Mouse (Mus musculus) midbrain, embryonic 15.5 days (tissue): Measurements from ENCODE around the gene Fam107a. TPM values are rescaled to one million over a fixed set of nuclear protein-coding genes. Genes with fewer than 3 reads are reported as not detected.

Source experiments
- ATAC-seq: fragments of 200-750 bp; cut with Nextera tagmentation; replicated peaks from 2 replicates; pipeline ENCODE4 v1.8.0; 2017; ENCODE audit warnings: moderate TSS enrichment
- H3K27ac ChIP-seq: fragments of 300-500 bp; sonication (generic); 2 replicates; pipeline ENCODE4 v1.5.1; 2015; ENCODE audit warnings: mild to moderate bottlenecking, inconsistent platforms
- H3K27me3 ChIP-seq: fragments of 300-500 bp; sonication (generic); replicated peaks from 2 replicates; pipeline ENCODE4 v1.6.1; 2015; ENCODE audit warnings: inconsistent platforms
- H3K36me3 ChIP-seq: fragments of 300-500 bp; sonication (generic); replicated peaks from 2 replicates; pipeline ENCODE4 v1.6.1; 2015; ENCODE audit warnings: inconsistent platforms
- H3K4me1 ChIP-seq: fragments of 300-500 bp; sonication (generic); 2 replicates; pipeline ENCODE4 v1.6.1; 2015; ENCODE audit warnings: inconsistent platforms
- H3K4me2 ChIP-seq: fragments of 300-500 bp; sonication (generic); 2 replicates; pipeline ENCODE4 v1.6.1; 2015; ENCODE audit warnings: inconsistent platforms, mild to moderate bottlenecking, moderate library complexity
- H3K4me3 ChIP-seq: fragments of 300-500 bp; sonication (generic); 2 replicates; pipeline ENCODE4 v1.5.1; 2015; ENCODE audit warnings: mild to moderate bottlenecking, inconsistent platforms
- H3K9ac ChIP-seq: fragments of 300-500 bp; sonication (generic); 2 replicates; pipeline ENCODE4 v1.6.1; 2015; ENCODE audit warnings: mild to moderate bottlenecking, inconsistent platforms
- H3K9me3 ChIP-seq: fragments of 300-500 bp; sonication (generic); 2 replicates; pipeline ENCODE4 v1.6.1; 2016; ENCODE audit warnings: inconsistent platforms
- WGBS: fragments of 180-500 bp; shearing (Covaris S2); methylation state at CpG from one replicate; pipeline ENCODE4 v1.1.7; 2015; ENCODE audit warnings: mixed read lengths; 5-methylcytosine and 5-hydroxymethylcytosine counted together
- polyA plus RNA-seq: library from polyadenylated mRNA; unstranded; fragments of >200 nt; fragmentation: Nextera tagmentation; extraction: Ambion mirVana; gene quantifications from 2 replicates; pipeline ENCODE4 v1.2.1, GENCODE M21; 2015

The Fam107a gene
- polyA plus RNA-seq, 1 experiment from 2014 or later = 0.68 TPM

DNA sequence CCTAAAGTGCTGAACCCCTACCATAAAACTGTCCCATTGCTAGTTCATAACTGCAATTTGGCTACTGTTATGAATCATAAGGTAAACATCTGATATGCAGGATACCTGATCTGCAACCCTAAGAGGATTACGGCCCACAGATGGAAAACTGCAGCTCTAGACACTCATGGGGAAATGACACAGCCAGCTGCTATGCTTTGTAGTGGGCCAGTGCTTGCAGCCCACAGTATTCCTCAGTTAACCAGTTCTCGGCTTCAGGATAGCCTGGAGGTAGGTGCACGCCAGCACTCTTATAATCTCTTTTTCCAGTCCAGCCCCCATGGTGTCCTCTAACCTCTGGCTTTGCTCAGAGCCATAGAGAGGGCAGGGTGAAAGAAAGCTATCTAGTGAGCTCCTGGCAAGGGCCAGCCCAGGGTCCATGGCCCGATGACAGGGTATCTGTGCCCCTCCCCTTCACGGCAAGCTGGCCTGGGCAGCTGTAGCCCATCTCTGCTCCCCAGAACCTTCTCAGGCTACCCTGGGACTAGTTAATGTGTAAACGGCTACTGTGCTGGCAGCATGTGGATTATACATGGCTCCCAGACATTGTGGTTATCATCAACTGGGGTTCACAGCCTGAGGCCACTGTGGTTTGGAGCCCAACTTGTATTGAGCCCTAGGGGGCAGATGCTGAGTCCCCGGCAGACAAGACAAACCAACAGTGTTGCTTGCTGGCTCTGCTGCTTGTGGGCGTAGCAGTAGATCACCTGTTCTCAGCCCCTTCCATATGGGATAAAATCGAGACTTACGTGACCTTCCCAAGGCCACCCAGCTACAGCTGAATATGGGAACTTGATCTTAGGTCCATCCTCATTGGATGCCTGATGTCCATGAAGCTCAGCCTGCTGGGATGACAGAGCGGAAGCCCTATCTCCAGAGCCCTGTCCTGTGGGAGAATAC lies 14.8 kb upstream of the Fam107a start:
- Histone ChIP-seq H3K9ac (no peak overlapping the region), H3K4me1 (peaks cover 7% of the 10 kb centered on the region; the same call in 1 of the 2 replicates), H3K4me3 (no peak overlapping the region), H3K27ac (no peak overlapping the region), H3K27me3 (no peaks in the 10 kb centered on the region), H3K9me3 (no peaks in the 10 kb centered on the region), H3K4me2 (no peak overlapping the region), H3K36me3 (no peaks in the 10 kb centered on the region)
- 87% methylated on average over 11 of the region's 11 CpGs for WGBS
- no peak for ATAC-seq

DNA sequence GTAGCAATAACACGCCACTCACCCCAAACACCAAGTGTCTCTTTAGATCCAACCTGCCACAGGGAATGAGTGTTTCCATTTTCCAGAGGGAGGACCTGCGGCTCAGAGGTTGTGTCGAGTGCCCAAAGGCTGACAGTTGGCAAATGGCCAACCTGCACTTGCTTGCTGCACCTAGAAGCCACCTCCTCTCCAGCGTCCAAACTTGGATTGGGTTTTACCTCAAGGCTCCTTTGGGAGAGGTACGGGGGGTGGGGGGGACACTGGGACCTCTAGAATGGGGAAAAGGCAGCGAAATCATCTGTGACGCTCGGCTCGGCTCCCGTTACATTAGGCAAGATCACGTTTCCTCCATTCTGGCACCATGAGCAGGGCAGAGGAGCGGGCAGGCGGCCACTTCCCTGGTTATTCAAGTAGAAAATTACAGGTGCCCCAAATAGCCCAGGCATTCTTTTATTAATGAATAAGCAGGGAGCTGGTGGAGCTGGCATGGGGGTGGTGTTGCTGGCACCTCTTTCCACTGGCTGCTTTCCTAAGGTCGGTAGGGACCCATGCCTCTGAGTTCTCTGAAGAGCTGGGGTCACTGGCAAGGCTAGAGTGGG lies 13.6 kb upstream of the Fam107a start:
- H3K27me3 ChIP-seq = no peaks in the 10 kb centered on the region
- no peak for ATAC-seq
- H3K9me3 ChIP-seq = no peaks in the 10 kb centered on the region
- H3K4me1 ChIP-seq = peaks cover 7% of the 10 kb centered on the region; the same call in 1 of the 2 replicates
- no peak overlapping the region for H3K4me2 ChIP-seq
- H3K4me3 ChIP-seq = no peak overlapping the region
- no peak overlapping the region for H3K9ac ChIP-seq
- no peaks in the 10 kb centered on the region for H3K36me3 ChIP-seq
- H3K27ac ChIP-seq = no peak overlapping the region
- WGBS = 85% methylated on average over 14 of the region's 14 CpGs

DNA sequence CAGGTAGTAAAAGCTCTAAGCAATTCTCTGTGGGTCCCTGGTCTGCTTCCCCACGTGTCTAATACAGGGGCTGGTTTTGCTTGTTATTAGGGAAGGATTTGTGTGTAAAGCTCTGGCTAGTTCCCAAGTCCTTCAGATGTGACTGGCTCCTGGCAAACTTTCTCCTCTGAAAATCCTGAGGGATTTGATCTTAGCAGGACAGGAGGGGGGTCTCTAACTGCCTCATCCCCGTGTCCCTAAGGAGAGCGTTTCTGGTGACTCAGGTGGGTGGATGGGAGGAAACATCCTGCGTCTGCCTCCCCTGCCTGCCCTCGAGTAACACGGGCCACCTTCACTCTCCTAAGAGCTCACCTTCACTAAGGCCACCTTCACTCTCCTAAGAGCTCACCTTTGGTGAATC lies 12.6 kb upstream of the Fam107a start:
- Histone ChIP-seq H3K4me3 (no peak overlapping the region), H3K27me3 (no peaks in the 10 kb centered on the region), H3K4me1 (peaks cover 7% of the 10 kb centered on the region; the same call in 1 of the 2 replicates), H3K4me2 (no peak overlapping the region), H3K27ac (no peak overlapping the region), H3K9me3 (no peaks in the 10 kb centered on the region), H3K36me3 (no peaks in the 10 kb centered on the region), H3K9ac (no peak overlapping the region)
- WGBS = 65% methylated on average over 6 of the region's 6 CpGs
- ATAC-seq = no peak

DNA sequence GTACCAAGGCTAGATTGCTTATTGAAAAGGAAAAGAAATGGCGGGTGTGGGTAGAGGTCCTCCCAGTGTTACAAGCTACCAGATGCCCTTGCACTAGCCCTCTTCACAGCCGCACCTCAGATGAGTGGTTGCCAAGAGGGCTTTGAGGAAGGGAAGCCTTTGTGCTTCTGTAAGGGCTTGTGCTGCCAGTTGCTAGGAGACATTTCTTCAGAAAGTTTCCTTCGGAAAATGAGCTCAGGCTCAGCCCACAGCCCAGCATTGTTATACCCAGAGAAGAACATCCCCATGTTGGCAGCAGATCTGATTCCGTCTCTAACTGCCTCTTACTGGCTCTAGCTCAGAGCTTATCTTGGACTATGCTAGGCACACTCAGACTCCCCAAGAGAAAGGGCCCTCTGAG lies 11.7 kb upstream of the Fam107a start:
- H3K36me3 ChIP-seq = no peaks in the 10 kb centered on the region
- no peak overlapping the region for H3K4me3 ChIP-seq
- H3K4me2 ChIP-seq = no peak overlapping the region
- no peaks in the 10 kb centered on the region for H3K9me3 ChIP-seq
- 15% methylated on average over 4 of the region's 4 CpGs for WGBS
- 0 out of 2 replicates have a peak overlapping the region, but pooled peaks have one; percentile 32 for H3K27ac ChIP-seq
- H3K4me1 ChIP-seq = peaks cover 7% of the 10 kb centered on the region; the same call in 1 of the 2 replicates
- H3K27me3 ChIP-seq = no peaks in the 10 kb centered on the region
- no peak overlapping the region for H3K9ac ChIP-seq
- peak; percentile 81 for ATAC-seq

DNA sequence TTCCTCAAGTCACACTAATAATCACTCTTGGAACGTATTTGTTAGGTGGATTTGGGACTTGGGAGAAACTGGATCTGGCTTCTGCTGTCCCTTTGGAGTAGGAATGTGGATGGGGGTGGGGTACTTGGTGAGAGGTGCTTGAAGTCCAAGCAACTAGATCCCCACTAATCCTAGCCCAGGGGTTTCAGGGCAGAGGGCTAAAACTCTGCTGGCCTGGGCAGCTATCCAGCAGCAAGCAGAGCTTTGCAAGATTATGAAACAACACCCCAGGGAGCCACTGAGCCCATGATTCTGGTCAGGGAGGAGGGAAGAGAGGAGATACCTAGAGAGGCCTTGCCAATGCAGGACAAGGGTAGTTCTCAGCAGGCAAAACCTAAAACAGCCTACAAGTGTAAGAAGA lies 9.5 kb upstream of the Fam107a start:
- peaks cover 7% of the 10 kb centered on the region; the same call in 1 of the 2 replicates for H3K4me1 ChIP-seq
- H3K9me3 ChIP-seq = no peaks in the 10 kb centered on the region
- H3K27ac ChIP-seq = no peak overlapping the region
- no peak overlapping the region for H3K9ac ChIP-seq
- H3K4me2 ChIP-seq = no peak overlapping the region
- WGBS = 42% methylated on average over 1 of the region's 1 CpGs
- ATAC-seq = no peak
- no peaks in the 10 kb centered on the region for H3K36me3 ChIP-seq
- H3K4me3 ChIP-seq = no peak overlapping the region
- H3K27me3 ChIP-seq = no peaks in the 10 kb centered on the region

DNA sequence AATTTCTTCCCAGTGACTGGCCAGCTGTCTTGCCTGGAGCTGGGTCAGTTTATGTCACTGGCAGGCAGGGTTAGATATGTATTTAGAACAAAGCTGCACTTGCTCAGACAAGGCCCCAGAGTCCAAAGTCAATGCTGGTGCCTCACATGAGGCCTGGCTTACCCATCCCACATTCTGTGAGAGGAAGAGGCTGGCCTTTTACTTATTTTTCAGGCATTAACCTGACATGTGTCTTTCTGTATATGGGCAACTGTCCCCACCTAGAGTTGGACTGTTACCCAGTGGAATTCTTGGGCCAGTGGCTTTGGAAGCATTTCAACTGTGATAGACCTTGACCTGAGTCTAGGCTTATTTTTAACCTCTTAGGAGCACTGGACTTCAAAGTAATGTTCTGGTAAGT lies 9.1 kb upstream of the Fam107a start:
- Histone ChIP-seq H3K4me3 (no peak overlapping the region), H3K4me1 (peaks cover 7% of the 10 kb centered on the region; the same call in 1 of the 2 replicates), H3K9ac (no peak overlapping the region), H3K9me3 (no peaks in the 10 kb centered on the region), H3K36me3 (no peaks in the 10 kb centered on the region), H3K4me2 (no peak overlapping the region), H3K27ac (no peak overlapping the region), H3K27me3 (no peaks in the 10 kb centered on the region)
- no peak for ATAC-seq

DNA sequence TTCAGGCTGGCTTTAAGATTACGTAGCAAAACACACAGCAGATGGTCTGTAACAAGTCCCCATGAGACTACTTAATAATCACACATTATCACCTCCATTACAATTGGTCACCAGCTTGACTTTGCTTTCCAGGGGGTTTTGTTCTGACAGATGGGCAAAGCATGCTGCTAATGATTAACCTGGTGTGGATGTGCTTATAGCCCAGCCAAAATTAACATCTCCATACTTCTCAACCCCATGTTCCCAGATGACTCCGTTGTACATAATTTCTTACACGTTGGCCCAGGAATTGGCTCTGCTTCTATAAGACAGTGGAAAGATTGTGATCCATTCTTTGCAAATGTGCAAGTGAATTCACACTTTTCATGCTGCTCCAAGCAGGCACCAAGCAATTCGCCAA lies 7.9 kb upstream of the Fam107a start:
- Histone ChIP-seq H3K27me3 (no peaks in the 10 kb centered on the region), H3K9ac (no peak overlapping the region)
- no peak for ATAC-seq

DNA sequence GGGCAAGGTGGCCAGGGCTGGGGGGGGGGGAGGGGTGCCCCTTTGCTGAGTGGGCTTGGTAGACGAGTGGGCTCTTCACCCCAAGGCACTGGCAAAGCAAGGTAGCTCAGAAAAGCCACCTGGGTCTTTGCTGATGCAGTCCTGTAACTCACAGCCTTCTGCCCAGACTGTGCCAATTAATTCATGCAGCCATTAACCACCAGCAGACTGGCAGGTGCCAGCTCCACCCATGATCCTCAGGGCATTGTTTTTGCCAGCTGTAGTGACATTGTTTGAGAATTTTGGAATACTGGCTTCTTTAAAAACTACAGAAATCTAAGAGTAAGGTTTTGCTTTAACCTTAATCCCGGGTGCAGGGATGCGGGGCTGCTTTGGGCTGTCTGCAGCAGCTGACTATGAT lies 2.7 kb upstream of the Fam107a start:
- Histone ChIP-seq H3K27ac (no peak overlapping the region), H3K4me1 (peaks cover 18% of the 10 kb centered on the region), H3K9me3 (no peaks in the 10 kb centered on the region), H3K27me3 (peaks cover 29% of the 10 kb centered on the region), H3K4me3 (no peak overlapping the region), H3K36me3 (no peaks in the 10 kb centered on the region), H3K9ac (no peak overlapping the region), H3K4me2 (no peak overlapping the region)
- WGBS = 80% methylated on average over 3 of the region's 3 CpGs
- ATAC-seq = no peak

More for the DNA sequence above, 7.9 kb upstream of the Fam107a start:
- Histone ChIP-seq H3K27ac (no peak overlapping the region), H3K36me3 (no peaks in the 10 kb centered on the region), H3K4me3 (no peak overlapping the region), H3K9me3 (no peaks in the 10 kb centered on the region), H3K4me2 (no peak overlapping the region), H3K4me1 (peaks cover 7% of the 10 kb centered on the region; the same call in 1 of the 2 replicates)
- 65% methylated on average over 4 of the region's 4 CpGs for WGBS

DNA sequence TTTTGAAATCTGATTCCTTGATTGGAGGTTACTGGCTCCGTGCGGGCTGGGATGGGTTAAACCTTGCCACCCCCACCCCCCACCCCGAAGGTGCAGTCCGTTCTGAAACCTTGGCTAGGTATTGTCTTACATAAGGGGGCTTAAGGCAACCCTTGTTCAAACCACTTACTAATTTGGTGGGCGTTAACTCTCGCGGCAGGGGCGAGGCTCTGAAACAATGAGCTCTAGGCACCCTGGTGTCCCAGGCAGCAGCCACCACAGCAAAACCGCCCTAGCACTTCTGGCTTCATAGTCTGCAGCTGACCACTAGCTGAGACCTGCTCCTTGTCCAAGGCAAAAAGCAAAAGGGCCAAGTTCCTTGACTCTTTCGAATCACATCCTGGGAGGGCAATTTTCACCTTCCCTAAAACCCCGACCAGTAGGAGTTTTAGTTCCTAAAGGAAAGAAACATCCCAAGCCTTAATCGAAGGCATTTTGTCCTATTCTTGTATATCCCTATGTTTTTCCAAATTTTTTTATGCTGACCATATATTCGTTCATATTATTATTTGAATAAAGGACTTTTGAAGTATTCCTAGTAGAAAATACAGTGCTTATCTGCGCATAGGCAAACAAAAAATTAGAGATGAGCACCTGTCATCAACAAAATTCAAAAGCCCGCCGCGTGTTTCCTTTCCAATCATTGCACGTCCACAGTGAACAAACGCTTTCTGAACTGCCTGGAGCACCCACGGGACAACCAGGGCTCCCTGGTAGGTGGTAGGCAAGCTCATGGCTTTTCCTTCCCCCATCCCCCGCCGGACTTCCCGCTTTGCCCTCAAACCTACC lies 1.2 kb downstream of the Fam107a start:
- whole genome bisulfite sequencing = 3% methylated on average over 23 of the region's 23 CpGs
- Histone ChIP-seq H3K27me3 (peaks cover 38% of the 10 kb centered on the region), H3K36me3 (no peaks in the 10 kb centered on the region), H3K4me1 (peaks cover 18% of the 10 kb centered on the region), H3K9me3 (no peaks in the 10 kb centered on the region), H3K9ac (no peak overlapping the region; the same call in 1 of the 2 replicates), H3K27ac (no peak overlapping the region), H3K4me3 (peak overlapping the region; percentile 34), H3K4me2 (peak overlapping the region; percentile 56)
- ATAC-seq = no peak

DNA sequence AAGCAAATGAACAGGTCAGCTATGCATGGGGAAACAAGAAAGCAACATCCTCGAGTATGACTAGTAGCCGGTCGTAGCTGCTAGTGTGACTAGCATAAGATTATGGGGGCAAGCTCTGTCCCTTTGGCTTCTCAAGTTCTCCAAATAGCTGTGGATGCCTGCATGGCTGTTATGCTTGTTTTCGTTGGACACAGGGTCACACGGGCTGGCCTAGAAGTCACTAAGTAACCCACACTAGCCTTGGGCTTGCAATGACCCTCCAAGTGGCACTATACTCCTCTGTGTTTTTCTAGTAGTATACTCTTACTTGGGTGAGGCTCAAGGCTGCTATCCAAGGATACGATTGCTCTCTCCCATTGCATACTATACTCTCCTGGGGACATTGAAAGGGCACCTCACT lies 2.7 kb downstream of the Fam107a start:
- H3K27ac ChIP-seq = no peak overlapping the region
- 83% methylated on average over 6 of the region's 6 CpGs for WGBS
- no peak overlapping the region for H3K4me3 ChIP-seq
- no peaks in the 10 kb centered on the region for H3K9me3 ChIP-seq
- no peak overlapping the region for H3K9ac ChIP-seq
- H3K4me1 ChIP-seq = peaks cover 18% of the 10 kb centered on the region
- no peak overlapping the region for H3K4me2 ChIP-seq
- H3K36me3 ChIP-seq = no peaks in the 10 kb centered on the region
- no peak for ATAC-seq
- H3K27me3 ChIP-seq = peaks cover 38% of the 10 kb centered on the region

DNA sequence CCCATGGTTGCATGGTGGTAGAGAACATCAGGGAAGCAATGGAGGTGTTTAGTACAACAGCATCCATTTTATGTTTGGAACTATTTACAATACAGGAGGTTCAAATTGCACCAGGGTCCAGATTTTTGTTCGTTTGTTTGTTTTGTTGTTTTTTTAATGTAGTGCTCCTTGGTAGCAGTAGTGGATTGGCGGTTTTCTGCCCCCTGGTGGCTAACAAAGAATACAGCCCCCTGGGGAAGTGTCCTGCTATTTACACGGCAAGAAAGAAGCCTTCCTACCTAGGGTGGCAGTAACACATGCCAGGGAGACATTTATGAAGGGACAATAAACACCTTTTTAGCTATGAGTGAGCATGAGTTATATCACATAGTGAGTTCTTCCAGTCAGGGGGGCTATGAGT lies 3.3 kb downstream of the Fam107a start:
- Histone ChIP-seq H3K4me3 (no peak overlapping the region), H3K9me3 (no peaks in the 10 kb centered on the region), H3K4me1 (peaks cover 18% of the 10 kb centered on the region), H3K27me3 (peaks cover 38% of the 10 kb centered on the region), H3K27ac (no peak overlapping the region), H3K9ac (no peak overlapping the region), H3K4me2 (no peak overlapping the region), H3K36me3 (no peaks in the 10 kb centered on the region)
- WGBS = 31% methylated on average over 3 of the region's 3 CpGs
- ATAC-seq = no peak

DNA sequence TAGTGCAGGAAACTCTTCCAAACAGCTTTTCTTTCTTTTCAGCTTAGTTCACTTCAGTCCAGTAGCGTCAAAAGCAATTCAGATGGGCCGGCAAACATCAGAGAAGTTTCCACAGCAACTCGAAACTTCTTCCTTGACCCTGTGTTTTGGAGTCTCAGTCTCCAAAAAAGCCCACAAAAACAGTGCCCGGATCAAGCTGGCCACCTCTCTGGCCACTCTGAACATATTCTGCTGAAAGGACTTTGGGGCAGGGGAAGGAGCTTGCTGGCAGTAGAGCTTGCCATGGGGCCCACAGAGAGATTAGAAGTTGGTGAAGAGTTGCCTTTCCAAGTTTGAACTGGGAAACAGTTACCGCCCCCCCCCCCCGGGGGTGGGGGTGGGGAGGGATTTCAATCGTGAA lies 3.9 kb downstream of the Fam107a start:
- H3K4me1 ChIP-seq = peaks cover 18% of the 10 kb centered on the region
- no peak overlapping the region for H3K9ac ChIP-seq
- H3K27me3 ChIP-seq = peaks cover 41% of the 10 kb centered on the region
- no peak for ATAC-seq
- WGBS = 32% methylated on average over 7 of the region's 7 CpGs
- H3K4me2 ChIP-seq = no peak overlapping the region
- H3K27ac ChIP-seq = no peak overlapping the region
- H3K36me3 ChIP-seq = no peaks in the 10 kb centered on the region
- no peaks in the 10 kb centered on the region for H3K9me3 ChIP-seq
- H3K4me3 ChIP-seq = no peak overlapping the region
